Mouse (Mus musculus) liver, embryonic 15.5 days (tissue): Measurements from ENCODE around the gene Ttf1. TPM values are rescaled to one million over a fixed set of nuclear protein-coding genes. Genes with fewer than 3 reads are reported as not detected.

Experiments used
- ATAC-seq: fragments of 200-750 bp; cut with Nextera tagmentation; 2 replicates; pipeline ENCODE4 v1.8.0; 2017; ENCODE audit warnings: moderate number of reproducible peaks, mild to moderate bottlenecking, moderate library complexity; ENCODE audit not compliant: insufficient read depth
- H3K27ac ChIP-seq: fragments of 300-500 bp; sonication (generic); replicated peaks from 2 replicates; pipeline ENCODE4 v1.5.1; 2015; ENCODE audit warnings: mild to moderate bottlenecking, inconsistent platforms
- H3K27me3 ChIP-seq: fragments of 300-500 bp; sonication (generic); 2 replicates; pipeline ENCODE4 v1.6.1; 2015; ENCODE audit warnings: mild to moderate bottlenecking, inconsistent platforms
- H3K36me3 ChIP-seq: fragments of 300-500 bp; sonication (generic); replicated peaks from 2 replicates; pipeline ENCODE4 v1.6.1; 2015; ENCODE audit warnings: moderate library complexity, mild to moderate bottlenecking, inconsistent platforms
- H3K4me1 ChIP-seq: fragments of 300-500 bp; sonication (generic); replicated peaks from 2 replicates; pipeline ENCODE4 v1.6.1; 2015; ENCODE audit warnings: inconsistent platforms
- H3K4me2 ChIP-seq: fragments of 300-500 bp; sonication (generic); 2 replicates; pipeline ENCODE4 v1.6.1; 2015; ENCODE audit warnings: moderate library complexity, mild to moderate bottlenecking, inconsistent platforms
- H3K4me3 ChIP-seq: fragments of 300-500 bp; sonication (generic); replicated peaks from 2 replicates; pipeline ENCODE4 v1.5.1; 2015; ENCODE audit warnings: mild to moderate bottlenecking, inconsistent platforms
- H3K9ac ChIP-seq: fragments of 300-500 bp; sonication (generic); 2 replicates; pipeline ENCODE4 v1.6.1; 2015; ENCODE audit warnings: moderate library complexity, mild to moderate bottlenecking, inconsistent platforms
- H3K9me3 ChIP-seq: fragments of 300-500 bp; sonication (generic); replicated peaks from 2 replicates; pipeline ENCODE4 v1.6.1; 2016; ENCODE audit warnings: inconsistent platforms
- WGBS: fragments of 180-500 bp; shearing (Covaris S2); methylation state at CpG from one replicate; pipeline ENCODE4 v1.1.7; 2015; ENCODE audit warnings: mixed read lengths; ENCODE audit not compliant: insufficient replicate concordance; 5-methylcytosine and 5-hydroxymethylcytosine counted together
- polyA plus RNA-seq: library from polyadenylated mRNA; unstranded; fragments of >200 nt; fragmentation: Nextera tagmentation; extraction: Ambion mirVana; gene quantifications from 2 replicates; pipeline ENCODE4 v1.2.1, GENCODE M21; 2015

Ttf1 gene
- polyA plus RNA-seq = 4.0 and 4.8 TPM in 2 replicates

- peaks cover 20% of the 10 kb centered on the region for H3K4me1 ChIP-seq
- WGBS = under 1% methylated on average over 41 of the region's 41 CpGs
- H3K4me2 ChIP-seq = peak within 1 kb of the TSS; percentile 72
- peak; percentile 93 for ATAC-seq
- peaks cover 30% of the 10 kb centered on the region for H3K27me3 ChIP-seq
- H3K4me3 ChIP-seq = peak within 1 kb of the TSS; percentile 85
- H3K36me3 ChIP-seq = 0 out of 2 replicates have a peak, but pooled peaks cover 4% of the 10 kb centered on the region
- H3K9me3 ChIP-seq = no peaks in the 10 kb centered on the region
- peak within 1 kb of the TSS; percentile 95 for H3K27ac ChIP-seq
- peak within 1 kb of the TSS; percentile 74 for H3K9ac ChIP-seq
These were observed at the start of gene Ttf1 for GRCm38 (mm10) chr2:29060135-29060597. Gene Ttf1, plus strand, starts transcription at chr2:29060262.

- ATAC-seq = no peak
- 0 out of 2 replicates have a peak, but pooled peaks cover 6% of the 10 kb centered on the region for H3K4me1 ChIP-seq
- no peak overlapping the region for H3K4me3 ChIP-seq
- H3K9me3 ChIP-seq = no peaks in the 10 kb centered on the region
- no peaks in the 10 kb centered on the region; the same call in 1 of the 2 replicates for H3K27me3 ChIP-seq
- 45% methylated on average over 5 of the region's 5 CpGs for WGBS
- H3K36me3 ChIP-seq = no peaks in the 10 kb centered on the region
- no peak overlapping the region for H3K9ac ChIP-seq
- H3K27ac ChIP-seq = no peak overlapping the region
- no peak overlapping the region for H3K4me2 ChIP-seq
These were observed 47.5 kb upstream of the Ttf1 start for GRCm38 (mm10) chr2:29012523-29012922.

GRCm38 (mm10) chr2:29016599-29017587 is 43.2 kb upstream of the Ttf1 start:
- Histone ChIP-seq H3K4me2 (no peak overlapping the region), H3K4me3 (no peak overlapping the region), H3K27me3 (no peaks in the 10 kb centered on the region; the same call in 1 of the 2 replicates), H3K4me1 (0 out of 2 replicates have a peak, but pooled peaks cover 6% of the 10 kb centered on the region), H3K9ac (no peak overlapping the region), H3K9me3 (no peaks in the 10 kb centered on the region), H3K27ac (no peak overlapping the region), H3K36me3 (no peaks in the 10 kb centered on the region)
- ATAC-seq = no peak
- 49% methylated on average over 27 of the region's 27 CpGs for WGBS

- Histone ChIP-seq H3K9ac (no peak overlapping the region), H3K4me3 (no peak overlapping the region), H3K4me2 (no peak overlapping the region), H3K9me3 (no peaks in the 10 kb centered on the region), H3K27me3 (no peaks in the 10 kb centered on the region; the same call in 1 of the 2 replicates), H3K27ac (no peak overlapping the region), H3K4me1 (0 out of 2 replicates have a peak, but pooled peaks cover 6% of the 10 kb centered on the region), H3K36me3 (no peaks in the 10 kb centered on the region)
- ATAC-seq = no peak
- WGBS = 15% methylated on average over 5 of the region's 5 CpGs
These were observed 41.4 kb upstream of the Ttf1 start for GRCm38 (mm10) chr2:29018680-29019079.

- Histone ChIP-seq H3K9ac (no peak overlapping the region), H3K36me3 (no peaks in the 10 kb centered on the region), H3K4me3 (no peak overlapping the region), H3K27ac (no peak overlapping the region), H3K9me3 (no peaks in the 10 kb centered on the region), H3K4me2 (no peak overlapping the region), H3K4me1 (0 out of 2 replicates have a peak, but pooled peaks cover 6% of the 10 kb centered on the region), H3K27me3 (no peaks in the 10 kb centered on the region; the same call in 1 of the 2 replicates)
- ATAC-seq = no peak
- 67% methylated on average over 17 of the region's 17 CpGs for WGBS
These were observed 39.0 kb upstream of the Ttf1 start for GRCm38 (mm10) chr2:29021025-29021424.

- no peak overlapping the region for H3K27ac ChIP-seq
- H3K4me1 ChIP-seq = no peaks in the 10 kb centered on the region
- no peak for ATAC-seq
- no peak overlapping the region for H3K4me2 ChIP-seq
- no peaks in the 10 kb centered on the region for H3K36me3 ChIP-seq
- no peak overlapping the region for H3K9ac ChIP-seq
- no peaks in the 10 kb centered on the region for H3K27me3 ChIP-seq
- no peaks in the 10 kb centered on the region for H3K9me3 ChIP-seq
- no peak overlapping the region for H3K4me3 ChIP-seq
- WGBS = 76% methylated on average over 7 of the region's 7 CpGs
These were observed 37.1 kb upstream of the Ttf1 start for GRCm38 (mm10) chr2:29023001-29023400.

GRCm38 (mm10) chr2:29025284-29025683 is 34.8 kb upstream of the Ttf1 start:
- WGBS = 64% methylated on average over 5 of the region's 5 CpGs
- ATAC-seq = no peak
- H3K4me1 ChIP-seq = 0 out of 2 replicates have a peak, but pooled peaks cover 5% of the 10 kb centered on the region
- no peaks in the 10 kb centered on the region for H3K9me3 ChIP-seq
- H3K4me3 ChIP-seq = no peak overlapping the region
- H3K36me3 ChIP-seq = no peaks in the 10 kb centered on the region
- no peak overlapping the region for H3K27ac ChIP-seq
- no peak overlapping the region for H3K9ac ChIP-seq
- no peak overlapping the region for H3K4me2 ChIP-seq
- H3K27me3 ChIP-seq = 0 out of 2 replicates have a peak, but pooled peaks cover 3% of the 10 kb centered on the region

GRCm38 (mm10) chr2:29030048-29030734 is 29.9 kb upstream of the Ttf1 start:
- Histone ChIP-seq H3K9me3 (no peaks in the 10 kb centered on the region), H3K36me3 (no peaks in the 10 kb centered on the region), H3K4me1 (0 out of 2 replicates have a peak, but pooled peaks cover 8% of the 10 kb centered on the region), H3K27me3 (0 out of 2 replicates have a peak, but pooled peaks cover 3% of the 10 kb centered on the region), H3K9ac (no peak overlapping the region), H3K4me3 (no peak overlapping the region), H3K27ac (no peak overlapping the region), H3K4me2 (no peak overlapping the region)
- no peak for ATAC-seq
- 42% methylated on average over 20 of the region's 20 CpGs for WGBS

GRCm38 (mm10) chr2:29031951-29032350 is 28.1 kb upstream of the Ttf1 start:
- ATAC-seq = no peak
- Histone ChIP-seq H3K4me3 (no peak overlapping the region), H3K27ac (no peak overlapping the region), H3K4me1 (0 out of 2 replicates have a peak, but pooled peaks cover 12% of the 10 kb centered on the region), H3K9ac (no peak overlapping the region), H3K27me3 (0 out of 2 replicates have a peak, but pooled peaks cover 3% of the 10 kb centered on the region), H3K9me3 (no peaks in the 10 kb centered on the region), H3K4me2 (no peak overlapping the region), H3K36me3 (no peaks in the 10 kb centered on the region)
- 67% methylated on average over 4 of the region's 4 CpGs for WGBS

- 0 out of 2 replicates have a peak, but pooled peaks cover 9% of the 10 kb centered on the region for H3K4me1 ChIP-seq
- peak overlapping the region; percentile 64 for H3K27ac ChIP-seq
- H3K9me3 ChIP-seq = no peaks in the 10 kb centered on the region
- no peak overlapping the region for H3K4me3 ChIP-seq
- peak; percentile 73 for ATAC-seq
- H3K4me2 ChIP-seq = no peak overlapping the region
- WGBS = 58% methylated on average over 20 of the region's 20 CpGs
- no peaks in the 10 kb centered on the region for H3K36me3 ChIP-seq
- no peak overlapping the region for H3K9ac ChIP-seq
- peaks cover 16% of the 10 kb centered on the region for H3K27me3 ChIP-seq
These were observed 25.3 kb upstream of the Ttf1 start for GRCm38 (mm10) chr2:29034542-29035475.
